Mouse (Mus musculus) left cerebral cortex, postnatal 10 days (tissue): ENCODE measurements at regions not wholly inside any gene's neighbourhood (a gene's known extent, or its start where the extent isn't known, plus 50 kb on each side); places are given as distances from the start of the nearest gene placed in this dataset.
"Not testable (repeated sequence)": the region's sequence is repeated elsewhere in the genome, so short reads cannot be mapped to it uniquely, and the experiment has no call there.

Experiments
- DNase-seq, 2 experiments: peaks; one replicate each; pipeline ENCODE4 v3.0.0; 2021 to 2022; ENCODE audit warnings: low spot score in 2 of 2, mixed read lengths in 1 of 2; ENCODE audit errors: extremely low spot score in 1 of 2
- intact Hi-C: fragments of 180-260 bp; cut with DNase I; formaldehyde crosslinking; loops from one replicate; pipeline ENCODE4 v1.15.1; 2025

- no peak for DNase-seq
- intact Hi-C loops = no loop called here
Measured at GRCm38 (mm10) chr4:5590531-5590930, 797.4 kb upstream of the Impad1 start.

DNA sequence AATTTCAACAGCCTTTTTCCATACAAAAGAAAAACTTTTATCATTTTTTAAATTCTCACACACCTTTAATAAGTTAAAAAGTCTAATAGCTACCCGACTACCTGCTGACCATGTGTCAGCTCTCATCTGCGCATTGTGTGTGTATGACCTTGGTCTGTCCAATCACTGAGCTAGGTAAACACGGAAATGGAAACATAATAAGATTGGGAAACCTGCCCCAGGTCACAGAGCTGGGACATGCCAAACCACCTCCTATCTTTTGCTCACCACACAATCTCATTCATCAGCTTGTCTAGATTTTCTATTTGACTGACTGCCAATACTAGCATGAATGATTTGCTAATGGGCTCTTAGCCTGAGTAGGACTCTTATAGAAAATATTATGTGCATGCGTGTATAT is 794.3 kb upstream of the Impad1 start:
- DNase-seq = no peak
- intact Hi-C loops = no loop called here

DNA sequence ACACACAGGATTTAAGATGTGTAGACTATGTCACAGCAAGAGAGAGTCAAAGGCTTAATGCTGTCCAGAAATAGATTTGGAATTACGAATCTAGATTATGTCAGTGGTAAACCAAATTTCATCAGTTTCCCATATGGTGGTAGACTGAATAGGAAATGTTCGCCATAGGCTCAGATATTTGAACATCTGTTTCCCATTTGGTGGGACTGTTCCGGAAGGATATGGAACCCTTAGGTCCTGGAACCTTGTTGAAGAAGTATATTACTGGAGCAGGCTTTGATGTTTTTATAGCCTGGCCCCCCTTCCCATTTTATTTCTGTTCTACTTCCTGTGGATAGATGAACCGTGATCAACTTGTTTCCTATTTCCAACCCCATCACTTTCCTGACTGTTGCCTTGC is 792.0 kb upstream of the Impad1 start:
- DNase-seq = no peak
- intact Hi-C loops = no loop called here

DNA sequence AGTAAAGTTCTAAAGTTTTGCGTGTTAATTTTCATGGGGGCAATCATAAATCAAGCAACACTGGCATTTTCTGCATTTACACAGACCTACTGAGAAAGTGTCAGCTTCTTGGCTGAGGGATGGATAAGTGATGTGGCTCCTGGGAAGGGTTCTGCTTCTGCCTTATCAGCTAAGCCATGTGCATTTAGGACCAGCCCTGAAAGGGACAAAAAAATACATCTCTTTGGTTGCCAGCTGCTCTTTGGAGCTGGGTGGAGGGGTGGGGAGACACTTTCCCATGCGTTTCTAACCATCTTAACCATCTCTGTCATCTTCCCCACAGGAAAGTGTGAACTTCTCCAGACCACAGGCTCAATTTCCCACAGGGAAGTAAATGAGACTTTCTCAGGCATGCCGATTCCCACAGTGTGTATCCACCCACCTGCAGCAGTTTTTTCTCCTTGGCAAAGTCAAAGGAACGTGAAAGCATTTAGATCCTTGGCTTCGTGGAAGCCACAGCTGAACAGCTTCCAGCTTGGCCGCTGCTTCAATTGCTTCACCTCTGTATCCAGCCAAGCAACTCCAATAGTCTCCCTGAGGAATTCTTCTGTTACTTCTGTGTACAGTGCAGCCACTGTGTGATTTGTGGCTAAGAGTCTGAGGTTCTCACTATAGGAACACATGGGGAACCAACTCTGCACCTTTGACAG is 791.0 kb upstream of the Impad1 start:
- intact Hi-C loops = no loop called here
- no peak for DNase-seq

DNA sequence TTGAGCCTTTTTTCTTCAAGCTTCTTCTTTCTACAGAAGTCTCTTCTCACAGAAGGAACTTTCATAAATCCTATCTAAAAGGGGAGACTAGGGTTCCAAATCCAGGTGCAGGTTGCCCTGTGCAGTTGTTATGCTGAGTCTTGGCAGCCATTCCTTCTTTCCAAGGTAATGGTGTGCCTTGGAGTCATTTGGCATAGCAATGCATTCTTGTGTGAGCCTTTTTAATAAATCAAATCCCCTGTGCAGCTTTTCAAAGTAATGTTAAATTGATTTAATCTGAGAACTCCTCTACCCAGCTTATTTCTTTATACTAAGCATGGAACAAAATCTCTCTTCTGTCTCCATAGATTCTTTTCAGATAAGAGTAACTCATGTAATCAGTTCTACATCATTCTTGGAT is 774.9 kb upstream of the Impad1 start:
- intact Hi-C loops = no loop called here
- DNase-seq = no peak

- DNase-seq = no peak
- intact Hi-C loops = no loop called here
Measured at GRCm38 (mm10) chr4:5560001-5560657, 767.0 kb upstream of the Impad1 start.

DNA sequence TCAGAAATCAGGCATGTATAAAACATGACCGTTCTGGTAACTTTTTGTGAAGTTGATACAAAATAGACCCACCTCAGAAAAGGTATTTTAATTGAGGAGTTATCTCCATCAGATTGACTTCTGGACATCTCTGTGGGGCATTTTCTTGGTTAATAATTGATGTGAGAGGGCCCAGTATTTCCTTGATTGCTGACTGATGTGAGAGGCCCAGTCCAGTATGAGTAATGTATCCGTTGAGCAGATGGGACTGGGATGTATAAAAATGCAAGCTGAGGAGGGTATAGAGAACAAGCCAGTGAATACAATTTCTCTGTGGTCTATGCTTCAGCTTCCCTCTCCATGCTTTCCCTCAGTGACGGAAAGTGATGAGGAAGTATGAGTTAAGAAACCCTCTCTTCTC is 747.0 kb upstream of the Impad1 start:
- no peak for DNase-seq
- intact Hi-C loops = no loop called here

DNA sequence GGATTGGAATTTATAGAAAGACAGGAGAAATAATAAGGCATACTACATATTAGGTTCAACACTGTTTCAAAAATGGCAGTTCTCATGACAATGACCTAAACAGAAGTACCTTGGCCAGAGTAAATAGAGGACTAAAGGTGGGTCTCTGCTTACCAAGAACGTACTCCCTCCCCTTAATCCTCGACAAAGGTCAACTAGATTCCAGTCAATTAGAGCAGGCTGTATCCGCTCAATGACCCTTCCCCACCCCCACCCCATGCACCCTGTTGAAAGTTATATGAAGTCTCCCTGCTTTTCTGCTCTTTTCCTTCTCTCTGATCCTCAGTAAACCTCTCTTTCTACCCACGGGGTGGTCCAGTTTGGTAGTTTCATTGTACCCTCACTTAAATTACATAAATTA is 737.3 kb upstream of the Impad1 start:
- intact Hi-C loops = no loop called here
- no peak for DNase-seq

GRCm38 (mm10) chr4:5518522-5518921 is 725.4 kb upstream of the Impad1 start:
- no peak for DNase-seq
- intact Hi-C loops = no loop called here

DNA sequence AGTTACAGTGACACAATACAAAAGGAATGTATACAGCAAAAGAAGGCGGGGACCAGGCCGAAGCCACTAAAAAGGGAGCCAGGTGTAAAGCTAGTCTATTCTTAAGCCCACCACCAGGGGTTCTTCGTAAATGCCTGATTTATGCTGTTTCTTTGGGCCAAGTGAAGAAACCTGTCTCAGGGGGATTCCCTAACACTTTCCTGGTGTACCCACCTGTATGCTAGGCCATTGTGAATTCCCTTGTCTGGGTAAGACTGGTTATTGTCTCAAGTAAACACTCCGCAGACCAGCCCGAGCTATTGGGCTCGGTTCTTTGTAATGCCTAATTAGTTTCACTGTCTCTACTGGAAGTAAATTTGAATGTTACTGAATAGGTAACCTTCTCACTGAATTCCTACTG is 722.3 kb upstream of the Impad1 start:
- DNase-seq, intact Hi-C loops: not testable (repeated sequence)

DNA sequence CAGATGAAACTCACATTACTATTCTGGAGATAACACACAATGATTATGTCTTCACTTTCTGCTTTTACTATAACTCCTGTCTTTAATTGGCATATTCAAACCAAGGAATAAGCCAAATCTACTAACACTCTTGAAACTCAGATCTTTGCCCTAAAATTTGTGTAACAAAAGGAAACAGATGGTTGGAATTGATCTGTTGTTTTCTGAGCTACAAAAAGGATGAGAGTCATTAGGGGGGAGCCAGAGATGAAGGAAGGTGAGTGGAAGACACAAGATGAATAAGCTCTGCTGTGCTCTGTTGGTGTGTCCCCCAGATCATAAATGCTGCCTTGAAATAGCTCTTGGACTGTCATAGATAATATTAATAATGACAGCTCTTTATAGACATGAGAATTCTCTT is 718.6 kb upstream of the Impad1 start:
- intact Hi-C loops = no loop called here
- no peak for DNase-seq

DNA sequence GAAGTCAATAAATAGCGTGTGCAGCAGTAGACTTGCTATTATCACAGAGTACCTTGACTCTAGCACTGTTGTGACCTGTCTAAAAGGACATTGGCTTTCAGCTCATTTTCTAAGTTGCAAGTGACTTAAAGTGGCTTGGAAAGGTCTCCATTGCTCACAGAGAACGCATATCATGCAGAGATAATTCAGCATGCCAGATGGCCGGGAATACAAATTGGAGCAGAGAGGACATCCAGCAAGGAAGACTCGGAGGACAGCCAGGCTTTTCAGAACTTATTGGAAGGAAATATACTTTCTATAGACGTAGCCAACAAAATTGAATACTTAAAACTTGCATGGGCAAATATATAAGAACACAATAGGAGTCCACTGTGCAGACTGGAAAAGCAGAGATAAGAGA is 716.2 kb upstream of the Impad1 start:
- intact Hi-C loops = no loop called here
- peak in 1 of 2 experiments; percentile 8 for DNase-seq

- DNase-seq = no peak
- intact Hi-C loops = no loop called here
Measured at GRCm38 (mm10) chr4:5495012-5495411, 701.9 kb upstream of the Impad1 start.

DNA sequence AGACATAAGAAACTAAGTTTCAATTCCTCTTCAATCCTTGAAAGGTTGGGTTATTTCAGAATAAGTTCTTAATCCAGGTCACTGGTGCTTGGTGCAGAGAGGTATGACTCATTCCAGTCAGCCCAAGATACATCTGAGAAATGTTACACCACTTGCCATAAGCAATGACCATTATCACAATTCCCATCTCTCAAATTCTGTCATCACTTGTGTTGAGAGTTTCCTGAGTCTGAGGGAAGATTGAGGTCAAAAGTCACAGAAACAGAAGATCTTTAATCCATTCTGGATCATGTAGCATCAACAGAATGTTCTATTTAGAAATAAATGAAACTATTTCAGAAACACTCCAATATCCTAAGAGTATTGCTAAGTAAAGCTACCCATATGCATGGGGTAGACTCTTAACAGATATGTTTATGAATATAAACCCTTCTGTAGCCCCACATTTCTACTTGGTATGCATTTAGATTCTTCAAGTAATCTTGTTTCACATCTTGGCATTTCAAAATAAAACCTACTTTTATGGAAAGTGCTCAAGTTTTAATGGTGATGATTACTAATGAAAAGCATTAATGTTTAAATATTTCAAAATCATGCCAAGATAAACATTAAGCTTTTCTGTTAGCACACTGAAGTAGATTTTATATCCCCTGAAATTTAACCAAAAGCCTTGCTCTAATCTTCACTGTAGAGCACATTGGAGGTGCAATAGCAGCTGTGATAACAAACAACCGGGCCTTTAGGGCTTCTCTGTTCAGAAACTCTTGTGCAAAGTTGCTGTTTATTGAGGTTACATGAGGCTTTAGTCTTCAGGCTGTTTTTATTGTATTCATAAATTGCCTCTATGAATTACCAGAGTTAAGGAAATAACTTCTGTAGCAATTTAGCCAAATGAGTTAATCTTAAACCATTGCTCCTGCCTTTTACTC is 701.2 kb upstream of the Impad1 start:
- DNase-seq = no peak
- intact Hi-C loops = no loop called here

DNA sequence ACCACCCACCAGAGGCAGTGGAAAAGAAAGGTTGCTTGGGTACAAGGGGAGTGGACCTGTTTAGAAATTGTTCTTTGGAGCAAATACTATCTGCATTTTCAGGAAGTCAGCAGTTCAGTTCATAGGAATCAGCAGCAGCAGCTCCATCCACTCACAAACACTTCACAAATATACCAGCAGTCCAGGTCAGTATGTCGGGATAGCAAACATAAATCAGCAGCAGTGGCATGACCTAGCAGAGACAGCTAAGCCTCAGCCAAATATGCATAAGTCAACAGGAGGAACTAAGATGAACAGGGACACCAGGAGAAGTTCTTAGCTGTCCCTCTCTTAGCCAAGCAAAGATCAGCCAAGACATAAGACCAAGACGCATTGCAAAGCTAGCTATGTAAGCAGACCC is 693.6 kb upstream of the Impad1 start:
- intact Hi-C loops = no loop called here

DNA sequence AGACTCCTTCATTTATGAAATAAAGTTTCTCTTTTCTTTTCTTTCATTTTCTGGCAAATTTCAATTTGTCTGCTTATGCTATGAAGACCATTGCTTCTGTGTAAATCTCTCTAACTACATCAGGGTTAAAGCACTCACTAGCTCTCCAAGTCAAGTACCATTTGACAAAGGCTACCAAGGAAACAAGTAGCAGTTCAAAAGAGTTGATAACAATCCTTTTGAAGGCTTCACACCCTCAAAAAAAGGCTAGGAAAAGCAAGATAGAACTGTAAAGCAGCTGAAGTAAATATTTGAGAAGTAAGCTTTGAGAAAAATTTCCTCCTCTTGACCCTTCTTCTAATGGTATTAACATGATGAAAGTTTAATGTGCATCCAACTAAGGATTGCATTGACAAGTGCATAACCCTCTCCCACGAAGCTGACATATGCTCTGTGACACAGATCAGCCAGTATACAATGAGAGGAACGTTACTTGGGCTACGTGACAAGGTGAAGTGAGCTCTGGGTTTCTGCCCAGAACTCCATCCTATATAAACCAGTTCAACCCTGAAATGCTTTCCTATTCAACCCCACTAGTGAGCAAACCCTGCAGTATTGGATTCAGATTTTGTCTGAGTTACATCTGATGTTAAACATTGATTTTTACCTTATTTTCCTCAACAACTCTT is 678.9 kb upstream of the Impad1 start:
- intact Hi-C loops = no loop called here
- DNase-seq = no peak

More for the DNA sequence above, 693.6 kb upstream of the Impad1 start:
- no peak for DNase-seq

GRCm38 (mm10) chr4:5459028-5459695 is 666.0 kb upstream of the Impad1 start:
- no peak for DNase-seq

DNA sequence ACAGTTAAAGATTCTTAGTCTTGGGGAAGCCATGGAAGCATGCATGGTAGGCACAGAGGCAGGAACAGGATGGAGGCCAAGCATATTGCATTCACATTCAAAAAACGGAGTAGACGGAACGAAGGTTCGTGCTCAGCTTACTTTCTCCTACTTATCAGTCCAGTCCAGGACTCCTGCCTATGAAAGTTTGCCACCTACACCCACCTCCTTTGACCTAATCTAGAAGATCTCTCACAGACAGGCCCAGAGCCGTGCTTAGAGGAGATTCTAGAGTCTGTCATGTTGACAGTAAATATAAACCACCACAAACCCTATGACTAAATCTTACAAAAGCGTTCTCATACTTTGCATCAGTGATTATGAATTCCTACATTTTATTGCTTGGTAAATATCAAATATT is 657.3 kb upstream of the Impad1 start:
- no peak for DNase-seq
- intact Hi-C loops = no loop called here

More at GRCm38 (mm10) chr4:5459028-5459695, 666.0 kb upstream of the Impad1 start:
- intact Hi-C loops = no loop called here
